Mouse (Mus musculus) layer of hippocampus, postnatal 10 days (tissue): ENCODE data around the gene Gnai1. TPM values are rescaled to one million over a fixed set of nuclear protein-coding genes. Genes with fewer than 3 reads are reported as not detected.

Source experiments
- DNase-seq, 2 experiments: peaks; one replicate each; pipeline ENCODE4 v3.0.0; 2021; ENCODE audit warnings: low spot score in 2 of 2
- total RNA-seq, 2 experiments: library from RNA; stranded (reverse); gene quantifications; 2 replicates each; pipeline ENCODE4 v1.2.3; 2021

Gene Gnai1
- total RNA-seq, 2 experiments from 2014 or later: 198 to 202 TPM

- no peak for DNase-seq
These were observed 71.5 kb downstream of the Gnai1 start for GRCm38 (mm10) chr5:18288694-18289093.

GRCm38 (mm10) chr5:18288079-18288478, 72.1 kb downstream of the Gnai1 start:
- no peak for DNase-seq

GRCm38 (mm10) chr5:18282095-18282494, 78.1 kb downstream of the Gnai1 start:
- no peak for DNase-seq

GRCm38 (mm10) chr5:18274352-18274940, 85.7 kb downstream of the Gnai1 start:
- DNase-seq: no peak

GRCm38 (mm10) chr5:18273291-18274284, 86.6 kb downstream of the Gnai1 start:
- no peak for DNase-seq

GRCm38 (mm10) chr5:18250379-18251017, 109.7 kb downstream of the Gnai1 start:
- DNase-seq: no peak

GRCm38 (mm10) chr5:18249132-18249531, 111.0 kb downstream of the Gnai1 start:
- DNase-seq: no peak

- DNase-seq: no peak
These were observed 130.8 kb downstream of the Gnai1 start for GRCm38 (mm10) chr5:18229396-18229795.

- DNase-seq: no peak
These were observed 131.3 kb downstream of the Gnai1 start for GRCm38 (mm10) chr5:18228866-18229265.

GRCm38 (mm10) chr5:18220873-18221272, 139.3 kb downstream of the Gnai1 start:
- peak in 1 of 2 experiments; percentile 11 for DNase-seq

GRCm38 (mm10) chr5:18218292-18218691, 141.9 kb downstream of the Gnai1 start:
- no peak for DNase-seq

- DNase-seq: no peak
These were observed 142.3 kb downstream of the Gnai1 start for GRCm38 (mm10) chr5:18217856-18218255.
